Mouse (Mus musculus): ENCODE measurements around the gene Hoxb6. TPM values are rescaled to one million over a fixed set of nuclear protein-coding genes. Genes with fewer than 3 reads are reported as not detected.

Hoxb6 gene
- polyA plus RNA-seq, 1 experiment from 2014 or later: not detected

GRCm38 (mm10) chr11:96282795-96283430, 9.4 kb upstream of the Hoxb6 start:
- Histone ChIP-seq H3K4me3 (replicated peaks) (no peak overlapping the region), H3K27me3 (peaks cover 99% of the 10 kb centered on the region), H3K4me1 (peaks cover 14% of the 10 kb centered on the region; the same call in 1 of the 2 replicates), H3K4me2 (no peak overlapping the region), H3K9ac (no peak overlapping the region), H3K9me3 (no peaks in the 10 kb centered on the region), H3K36me3 (replicated peaks) (no peaks in the 10 kb centered on the region), H3K27ac (no peak overlapping the region)
- WGBS: under 1% methylated on average over 48 of the region's 49 CpGs
- ATAC-seq (ENCODE audit: low FRiP score): no peak

- no peak for ATAC-seq (ENCODE audit: low FRiP score)
- peak overlapping the region; percentile 28 for H3K4me3 ChIP-seq (replicated peaks)
- H3K27me3 ChIP-seq: peaks cover 99% of the 10 kb centered on the region
- H3K4me1 ChIP-seq: peaks cover 14% of the 10 kb centered on the region; the same call in 1 of the 2 replicates
- H3K9ac ChIP-seq: no peak overlapping the region
- H3K9me3 ChIP-seq: no peaks in the 10 kb centered on the region
- no peaks in the 10 kb centered on the region for H3K36me3 ChIP-seq (replicated peaks)
- under 1% methylated on average over 49 of the region's 49 CpGs for WGBS
- peak overlapping the region; percentile 38 for H3K4me2 ChIP-seq
- no peak overlapping the region for H3K27ac ChIP-seq
Observed at GRCm38 (mm10) chr11:96284041-96284749, 8.1 kb upstream of the Hoxb6 start.

GRCm38 (mm10) chr11:96284774-96285734, 7.2 kb upstream of the Hoxb6 start:
- under 1% methylated on average over 36 of the region's 37 CpGs for WGBS

GRCm38 (mm10) chr11:96285771-96286738, 6.2 kb upstream of the Hoxb6 start, which contains the start of gene Hoxb7:
Gene Hoxb7, plus strand, starts transcription at chr11:96286623.
- H3K9ac ChIP-seq: no peak within 1 kb of the TSS
- peaks cover 99% of the 10 kb centered on the region for H3K27me3 ChIP-seq
- no peaks in the 10 kb centered on the region for H3K9me3 ChIP-seq
- H3K36me3 ChIP-seq (replicated peaks): no peaks in the 10 kb centered on the region
- 1% methylated on average over 43 of the region's 43 CpGs for WGBS
- ATAC-seq (ENCODE audit: low FRiP score): no peak
- peak within 1 kb of the TSS; percentile 15; the same call in 1 of the 2 replicates for H3K4me3 ChIP-seq (replicated peaks)
- H3K27ac ChIP-seq: no peak within 1 kb of the TSS
- peaks cover 14% of the 10 kb centered on the region; the same call in 1 of the 2 replicates for H3K4me1 ChIP-seq
- H3K4me2 ChIP-seq: peak within 1 kb of the TSS; percentile 11; the same call in 1 of the 2 replicates

More at GRCm38 (mm10) chr11:96284774-96285734, 7.2 kb upstream of the Hoxb6 start:
- no peak for ATAC-seq (ENCODE audit: low FRiP score)
- peaks cover 14% of the 10 kb centered on the region; the same call in 1 of the 2 replicates for H3K4me1 ChIP-seq
- H3K9ac ChIP-seq: no peak overlapping the region
- H3K36me3 ChIP-seq (replicated peaks): no peaks in the 10 kb centered on the region
- H3K9me3 ChIP-seq: no peaks in the 10 kb centered on the region
- peak overlapping the region; percentile 38; the same call in 1 of the 2 replicates for H3K4me2 ChIP-seq
- no peak overlapping the region; the same call in 1 of the 2 replicates for H3K4me3 ChIP-seq (replicated peaks)
- peaks cover 99% of the 10 kb centered on the region for H3K27me3 ChIP-seq
- no peak overlapping the region for H3K27ac ChIP-seq

- no peaks in the 10 kb centered on the region for H3K36me3 ChIP-seq (replicated peaks)
- no peaks in the 10 kb centered on the region for H3K9me3 ChIP-seq
- H3K27me3 ChIP-seq: peaks cover 97% of the 10 kb centered on the region
- H3K27ac ChIP-seq: no peak overlapping the region
- peak overlapping the region; percentile 15; the same call in 1 of the 2 replicates for H3K4me3 ChIP-seq (replicated peaks)
- peak overlapping the region; percentile 11; the same call in 1 of the 2 replicates for H3K4me2 ChIP-seq
- ATAC-seq (ENCODE audit: low FRiP score): no peak
- under 1% methylated on average over 55 of the region's 55 CpGs for WGBS
- H3K4me1 ChIP-seq: peaks cover 14% of the 10 kb centered on the region; the same call in 1 of the 2 replicates
- no peak overlapping the region for H3K9ac ChIP-seq
Observed at GRCm38 (mm10) chr11:96286739-96287385, 5.4 kb upstream of the Hoxb6 start.

- Histone ChIP-seq H3K36me3 (replicated peaks) (no peaks in the 10 kb centered on the region), H3K4me3 (replicated peaks) (no peak overlapping the region), H3K9ac (no peak overlapping the region), H3K9me3 (no peaks in the 10 kb centered on the region), H3K4me2 (no peak overlapping the region), H3K27ac (no peak overlapping the region), H3K27me3 (peaks cover 97% of the 10 kb centered on the region), H3K4me1 (peaks cover 14% of the 10 kb centered on the region; the same call in 1 of the 2 replicates)
- WGBS: under 1% methylated on average over 9 of the region's 9 CpGs
- ATAC-seq (ENCODE audit: low FRiP score): no peak
Observed at GRCm38 (mm10) chr11:96287411-96287810, 4.9 kb upstream of the Hoxb6 start.

GRCm38 (mm10) chr11:96288455-96289221, 3.6 kb upstream of the Hoxb6 start:
- Histone ChIP-seq H3K9ac (no peak overlapping the region), H3K4me1 (peaks cover 14% of the 10 kb centered on the region; the same call in 1 of the 2 replicates), H3K27me3 (peaks cover 97% of the 10 kb centered on the region), H3K9me3 (no peaks in the 10 kb centered on the region), H3K36me3 (replicated peaks) (no peaks in the 10 kb centered on the region), H3K4me2 (no peak overlapping the region), H3K4me3 (replicated peaks) (no peak overlapping the region), H3K27ac (no peak overlapping the region)
- ATAC-seq (ENCODE audit: low FRiP score): no peak
- 11% methylated on average over 1 of the region's 1 CpGs for WGBS

GRCm38 (mm10) chr11:96289293-96289692, 3.0 kb upstream of the Hoxb6 start:
- Histone ChIP-seq H3K4me3 (replicated peaks) (no peak overlapping the region), H3K9me3 (no peaks in the 10 kb centered on the region), H3K27me3 (peaks cover 97% of the 10 kb centered on the region), H3K36me3 (replicated peaks) (no peaks in the 10 kb centered on the region), H3K9ac (no peak overlapping the region), H3K4me2 (no peak overlapping the region), H3K27ac (no peak overlapping the region), H3K4me1 (peaks cover 9% of the 10 kb centered on the region; the same call in 1 of the 2 replicates)
- ATAC-seq (ENCODE audit: low FRiP score): no peak
- WGBS: under 1% methylated on average over 21 of the region's 21 CpGs

GRCm38 (mm10) chr11:96289837-96290236, 2.4 kb upstream of the Hoxb6 start:
- no peaks in the 10 kb centered on the region for H3K9me3 ChIP-seq
- H3K4me1 ChIP-seq: peaks cover 4% of the 10 kb centered on the region; the same call in 1 of the 2 replicates
- no peaks in the 10 kb centered on the region for H3K36me3 ChIP-seq (replicated peaks)
- ATAC-seq (ENCODE audit: low FRiP score): no peak
- H3K9ac ChIP-seq: no peak overlapping the region
- no peak overlapping the region for H3K27ac ChIP-seq
- H3K27me3 ChIP-seq: peaks cover 97% of the 10 kb centered on the region
- 4% methylated on average over 6 of the region's 6 CpGs for WGBS
- no peak overlapping the region for H3K4me2 ChIP-seq
- no peak overlapping the region for H3K4me3 ChIP-seq (replicated peaks)

GRCm38 (mm10) chr11:96290705-96291355, 1.4 kb upstream of the Hoxb6 start:
- peaks cover 97% of the 10 kb centered on the region for H3K27me3 ChIP-seq
- H3K4me3 ChIP-seq (replicated peaks): no peak overlapping the region
- no peak overlapping the region for H3K27ac ChIP-seq
- ATAC-seq (ENCODE audit: low FRiP score): no peak
- 2% methylated on average over 17 of the region's 17 CpGs for WGBS
- H3K4me1 ChIP-seq: peaks cover 3% of the 10 kb centered on the region; the same call in 1 of the 2 replicates
- H3K36me3 ChIP-seq (replicated peaks): no peaks in the 10 kb centered on the region
- H3K4me2 ChIP-seq: no peak overlapping the region
- no peak overlapping the region for H3K9ac ChIP-seq
- H3K9me3 ChIP-seq: no peaks in the 10 kb centered on the region

All from forebrain, embryonic 12.5 days (tissue).